Mouse (Mus musculus) spleen, postnatal 36 days (tissue): ENCODE results near the gene Ankrd37.

Source experiments
- DNase-seq, 2 experiments: peaks; one replicate each; pipeline ENCODE4 v3.0.0; 2022; ENCODE audit warnings: low spot score in 2 of 2, mixed read lengths in 1 of 2

Ankrd37 gene

DNA sequence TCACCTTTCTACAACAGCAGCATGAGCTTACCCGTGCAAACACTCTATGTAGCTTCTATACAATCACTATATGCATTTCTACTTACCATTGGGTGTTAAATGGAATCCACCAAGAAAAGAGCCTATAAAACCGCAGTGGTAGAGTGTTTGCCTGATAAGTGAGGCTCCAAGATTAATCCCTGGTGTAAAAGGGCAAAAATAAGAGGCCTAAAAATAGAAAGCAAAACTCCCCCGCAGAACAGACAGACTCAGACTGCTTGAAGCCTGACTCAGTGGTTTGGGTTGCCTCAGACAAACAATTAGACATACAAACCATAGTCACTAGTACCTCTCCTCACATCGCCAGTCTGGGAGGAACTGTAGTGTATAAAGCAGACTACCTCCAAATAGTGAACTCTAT, at the start of gene Ankrd37:
Gene Ankrd37, minus strand, starts transcription at position 112 of the 400 bp plus-strand sequence.
- no peak for DNase-seq

GRCm38 (mm10) chr8:46040260-46040659, 34.8 kb upstream of the Ankrd37 start:
- no peak for DNase-seq

DNA sequence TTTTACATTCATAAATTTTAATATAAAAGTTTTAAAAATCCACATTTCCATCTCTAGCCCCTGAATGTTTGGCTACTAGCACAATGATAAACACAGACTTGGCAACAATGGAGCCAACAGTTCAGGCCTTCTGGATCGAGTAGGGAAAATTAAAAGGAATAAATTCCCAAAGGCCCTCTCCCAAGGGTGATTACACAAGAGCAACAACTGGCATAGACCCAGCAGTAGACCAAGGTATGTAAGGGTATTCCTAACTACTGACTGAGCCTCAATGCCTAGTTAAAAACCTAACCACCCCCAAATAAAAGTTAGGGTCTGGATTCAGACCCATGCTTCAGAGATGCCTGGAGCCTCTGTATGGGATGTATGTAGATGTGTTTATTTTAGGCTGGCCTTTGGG, 34.2 kb upstream of the Ankrd37 start:
- no peak for DNase-seq

DNA sequence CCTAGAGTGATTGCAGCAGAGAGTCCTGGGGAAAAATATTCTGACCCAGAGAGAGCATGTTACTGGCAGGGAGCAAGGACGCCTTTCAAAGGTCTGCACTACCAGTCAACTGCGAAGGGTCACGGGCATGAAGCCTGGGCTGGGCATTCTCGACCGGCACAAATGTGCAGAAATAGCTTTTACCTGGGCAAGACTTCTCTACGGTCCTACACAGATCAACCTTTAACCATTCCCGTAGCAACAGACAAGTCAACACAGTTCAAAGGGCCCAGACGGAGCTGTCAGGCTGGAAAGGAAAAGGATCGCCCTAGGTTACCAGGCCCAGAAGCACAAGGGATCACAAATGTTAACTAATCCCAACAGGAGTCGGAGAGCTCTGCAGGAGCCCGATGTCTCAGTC, 30.7 kb upstream of the Ankrd37 start:
- DNase-seq: no peak

- DNase-seq: no peak
Observed at GRCm38 (mm10) chr8:46024392-46024791, 18.9 kb upstream of the Ankrd37 start.

DNA sequence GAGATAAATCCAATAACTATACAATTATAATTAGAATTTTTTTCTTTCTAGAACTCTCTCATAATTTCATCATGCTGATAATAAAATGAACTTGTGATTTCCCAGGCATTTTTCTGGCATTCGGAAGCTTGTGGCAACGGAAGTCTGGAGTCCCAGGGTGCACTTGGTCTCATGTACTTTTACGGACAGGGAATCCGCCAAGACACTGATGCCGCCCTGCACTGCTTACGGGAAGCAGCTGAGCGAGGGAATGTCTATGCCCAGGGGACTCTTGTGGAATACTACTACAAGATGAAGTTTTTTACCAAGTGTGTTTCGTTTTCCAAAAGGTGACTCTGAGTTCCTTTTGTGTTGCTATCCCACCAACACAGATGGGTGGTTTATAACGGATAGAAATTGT, 17.3 kb upstream of the Ankrd37 start:
- no peak for DNase-seq

GRCm38 (mm10) chr8:46022203-46022602, 16.7 kb upstream of the Ankrd37 start:
- no peak for DNase-seq

GRCm38 (mm10) chr8:46010746-46011680, 5.5 kb upstream of the Ankrd37 start:
- DNase-seq: no peak

DNA sequence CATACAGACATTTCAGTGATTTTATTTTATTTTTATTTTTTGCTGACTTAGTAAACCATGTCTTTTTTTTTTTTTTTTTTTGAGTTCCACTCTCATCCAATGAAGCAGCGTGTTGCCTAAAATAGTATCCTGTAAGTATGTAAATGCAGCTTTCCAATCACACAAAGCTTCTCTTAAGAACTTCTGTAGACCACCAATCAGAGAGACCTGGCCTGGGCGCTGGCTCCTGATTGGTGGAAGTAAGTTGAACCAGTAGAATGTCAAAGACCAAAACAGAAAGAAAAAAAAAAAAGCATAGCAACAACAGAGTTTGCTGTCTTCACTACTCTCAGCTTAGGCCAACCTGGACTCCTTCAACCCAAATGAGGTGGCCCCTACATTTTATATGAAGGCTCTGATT, 4.8 kb upstream of the Ankrd37 start:
- no peak for DNase-seq

DNA sequence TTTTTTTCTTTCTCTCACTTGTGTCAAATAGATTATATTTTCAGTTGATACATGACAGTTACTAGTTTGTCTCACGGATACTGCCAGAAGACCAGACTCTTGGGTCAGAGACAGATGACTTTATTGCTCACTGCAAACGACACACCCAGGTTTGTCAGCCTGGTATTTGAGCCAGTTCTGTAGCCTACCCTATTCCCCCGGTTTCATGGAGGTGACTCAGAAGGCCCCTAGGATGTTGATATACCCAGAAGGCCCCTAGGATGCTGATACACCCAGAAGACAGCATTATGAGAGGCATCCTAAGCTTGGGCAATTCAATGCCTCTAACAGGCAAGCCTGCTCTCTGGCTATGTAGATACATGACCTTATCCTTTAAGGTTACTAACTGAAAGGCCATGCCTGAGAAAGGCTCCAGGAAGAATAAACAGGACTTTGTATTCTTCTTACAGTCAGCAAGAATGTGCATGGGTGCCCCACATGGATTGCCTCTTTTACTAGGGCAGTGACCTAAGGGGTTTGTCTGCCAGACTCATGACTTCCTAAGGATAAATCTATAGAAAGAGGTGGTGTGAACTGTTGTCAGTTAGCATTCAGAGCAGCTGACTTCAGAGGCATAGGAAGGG, 1.7 kb upstream of the Ankrd37 start:
- no peak for DNase-seq

DNA sequence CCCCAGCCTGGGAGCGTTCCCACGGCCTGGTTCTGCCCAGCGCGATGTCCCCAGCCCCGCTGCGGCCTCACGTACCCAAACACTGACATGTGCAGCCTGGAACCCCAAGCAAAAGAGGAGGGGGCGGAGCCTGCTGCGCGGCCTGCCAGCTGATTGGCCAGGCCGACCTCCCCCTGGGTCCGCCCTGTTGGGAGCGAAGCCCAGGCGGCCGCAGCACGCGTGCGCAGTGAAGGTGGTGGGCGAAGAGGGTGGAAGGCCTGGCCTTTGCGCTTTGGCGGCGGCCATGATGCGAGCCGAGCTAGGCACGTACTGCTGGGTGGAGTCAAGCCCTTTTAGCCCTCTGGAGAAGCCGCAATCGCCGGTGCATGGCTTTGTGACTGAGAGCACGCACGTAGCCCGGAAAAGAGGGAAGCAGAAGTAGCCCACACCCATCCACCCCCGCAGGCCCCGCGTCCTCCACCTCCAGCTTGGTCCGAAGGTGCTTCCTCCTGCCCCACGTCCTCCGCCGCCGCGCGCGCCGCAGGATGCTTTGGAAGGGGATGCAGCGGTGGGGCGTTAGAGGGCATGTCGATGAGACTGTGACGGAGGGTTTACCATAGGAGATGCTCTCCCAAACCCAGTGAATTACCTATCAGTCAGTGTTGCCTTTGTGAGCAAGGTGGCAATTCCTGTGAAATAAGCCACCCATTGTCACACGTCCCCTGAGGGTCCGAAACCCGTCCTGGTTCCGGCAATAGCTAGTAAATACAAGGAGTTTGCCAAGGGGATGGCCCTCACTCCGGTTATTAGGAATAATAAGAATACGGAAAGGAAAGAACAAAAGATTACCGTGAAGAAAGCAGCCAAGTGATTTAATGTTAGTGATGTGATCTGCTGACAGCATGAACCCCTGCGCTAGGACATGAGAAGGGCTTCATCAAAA, 5.5 kb downstream of the Ankrd37 start:
- DNase-seq: peak; percentile 99

DNA sequence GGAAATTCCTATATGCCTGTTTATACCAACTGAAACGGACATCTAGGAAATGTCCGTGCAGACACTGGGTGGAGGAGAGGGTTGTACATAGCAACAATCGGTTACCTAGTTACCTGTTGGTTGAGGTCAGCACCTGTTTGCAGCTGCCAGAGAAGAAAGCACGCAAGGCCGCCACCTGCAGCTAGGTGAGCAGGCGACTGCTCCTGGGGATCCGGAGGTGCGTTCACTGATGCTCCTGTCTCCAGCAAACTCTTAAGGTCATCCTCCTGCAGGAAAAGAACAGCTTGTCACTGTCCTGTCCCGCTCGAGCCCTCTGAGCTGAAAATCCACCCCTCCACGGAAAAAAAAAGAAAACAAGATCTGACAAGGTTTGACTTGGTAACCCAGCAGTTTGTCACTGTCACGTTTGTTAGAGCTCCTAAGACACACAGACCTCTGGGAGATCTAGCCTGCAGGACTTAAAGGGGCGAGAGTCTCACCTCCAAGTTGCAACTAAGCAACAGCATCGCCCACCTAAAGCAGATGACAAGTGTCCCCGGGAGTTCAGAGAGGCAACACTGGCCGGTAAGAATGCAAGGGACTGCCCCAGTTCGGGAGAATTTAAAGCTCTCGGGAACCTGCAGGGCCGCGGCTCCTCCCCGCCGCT, 6.2 kb downstream of the Ankrd37 start, which contains the start of gene Lrp2bp:
Gene Lrp2bp, plus strand, starts transcription at position 166 of the 646 bp plus-strand sequence.
- DNase-seq: peak; percentile 4 to 11

GRCm38 (mm10) chr8:45998228-45998627, 7.3 kb downstream of the Ankrd37 start:
- DNase-seq: no peak

- no peak for DNase-seq
Observed at GRCm38 (mm10) chr8:45995576-45995975, 9.9 kb downstream of the Ankrd37 start.

GRCm38 (mm10) chr8:45994111-45994510, 11.4 kb downstream of the Ankrd37 start:
- DNase-seq: no peak

DNA sequence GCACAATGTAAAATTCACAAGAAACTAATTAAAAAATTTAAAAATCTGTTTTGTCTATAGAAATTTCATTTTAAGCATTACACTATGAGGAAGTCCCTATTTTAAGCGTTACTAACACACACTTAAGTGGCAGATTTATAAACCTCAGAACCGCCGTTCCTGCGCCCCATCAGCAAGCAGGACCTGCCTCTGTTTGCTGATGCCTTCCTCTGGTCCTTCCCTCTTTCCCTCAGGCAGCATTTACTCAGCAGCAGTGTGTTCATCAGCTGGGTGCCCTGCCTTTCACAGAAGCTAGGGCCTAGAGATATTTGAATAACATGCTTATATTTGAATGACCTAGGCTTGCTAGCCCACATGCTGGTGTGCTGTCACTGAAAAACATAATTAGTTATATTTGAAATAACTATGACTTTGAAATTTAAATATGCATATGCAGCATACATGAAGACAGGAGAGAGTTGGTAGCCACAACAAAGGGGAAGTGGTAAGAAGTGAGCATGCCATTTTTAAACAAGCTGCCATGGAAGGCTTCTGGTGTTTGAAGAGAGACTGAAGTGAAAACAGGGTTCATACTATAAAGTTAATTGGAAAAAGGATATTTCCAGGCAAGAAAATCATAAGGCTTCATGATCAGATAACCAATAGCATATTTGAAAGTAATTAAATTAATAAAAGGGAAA, 14.7 kb downstream of the Ankrd37 start:
- no peak for DNase-seq

- no peak for DNase-seq
Observed at GRCm38 (mm10) chr8:45988189-45988588, 17.3 kb downstream of the Ankrd37 start.

DNA sequence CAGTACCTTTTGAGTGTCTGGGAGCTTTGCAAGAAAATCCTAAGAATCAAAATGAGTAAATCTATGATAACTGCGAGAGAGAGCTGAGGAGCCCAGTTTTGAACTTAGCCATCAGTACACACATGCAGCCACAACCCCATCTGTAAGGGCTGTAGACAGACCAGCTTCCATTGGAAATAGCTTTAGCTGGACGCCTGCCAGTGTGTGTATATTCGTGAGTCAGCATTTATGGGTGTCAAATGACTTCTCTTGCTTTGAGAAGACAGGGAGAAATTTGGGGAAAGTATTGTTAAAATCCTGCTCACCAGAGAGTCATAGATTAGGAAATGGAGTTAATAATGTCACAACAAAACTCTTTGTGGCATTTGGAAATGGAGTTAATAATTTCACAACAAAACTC, 18.8 kb downstream of the Ankrd37 start:
- no peak for DNase-seq

DNA sequence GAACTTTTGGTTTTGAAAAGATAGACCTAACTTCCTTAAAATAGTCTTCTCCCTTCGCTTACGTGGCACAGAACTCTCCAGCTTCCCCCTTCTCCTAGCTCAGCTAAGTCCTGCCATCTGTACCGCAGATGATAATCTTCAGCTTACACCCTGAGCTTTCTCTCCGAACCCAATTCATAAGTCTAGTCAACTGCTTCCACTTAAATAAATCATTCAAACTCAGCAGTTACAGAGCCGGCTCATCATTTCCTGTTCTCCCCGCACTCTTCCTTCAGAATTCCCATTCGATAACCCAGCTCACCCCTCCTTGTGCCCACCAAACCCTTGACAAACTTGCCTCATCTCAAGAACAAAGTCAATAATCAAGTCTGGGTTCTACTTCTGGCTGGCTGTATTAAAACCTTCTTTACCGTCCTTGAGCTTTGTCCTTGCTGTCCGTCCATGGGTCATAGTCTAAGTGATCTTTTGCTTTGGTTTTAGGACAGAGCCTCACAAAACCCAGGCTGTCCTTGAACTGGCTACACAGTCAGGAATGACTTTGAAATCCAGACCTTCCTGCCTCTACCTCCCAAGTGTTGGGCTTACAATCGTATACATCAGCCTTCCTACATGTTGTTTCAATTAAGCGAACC, 29.6 kb downstream of the Ankrd37 start:
- DNase-seq: no peak

DNA sequence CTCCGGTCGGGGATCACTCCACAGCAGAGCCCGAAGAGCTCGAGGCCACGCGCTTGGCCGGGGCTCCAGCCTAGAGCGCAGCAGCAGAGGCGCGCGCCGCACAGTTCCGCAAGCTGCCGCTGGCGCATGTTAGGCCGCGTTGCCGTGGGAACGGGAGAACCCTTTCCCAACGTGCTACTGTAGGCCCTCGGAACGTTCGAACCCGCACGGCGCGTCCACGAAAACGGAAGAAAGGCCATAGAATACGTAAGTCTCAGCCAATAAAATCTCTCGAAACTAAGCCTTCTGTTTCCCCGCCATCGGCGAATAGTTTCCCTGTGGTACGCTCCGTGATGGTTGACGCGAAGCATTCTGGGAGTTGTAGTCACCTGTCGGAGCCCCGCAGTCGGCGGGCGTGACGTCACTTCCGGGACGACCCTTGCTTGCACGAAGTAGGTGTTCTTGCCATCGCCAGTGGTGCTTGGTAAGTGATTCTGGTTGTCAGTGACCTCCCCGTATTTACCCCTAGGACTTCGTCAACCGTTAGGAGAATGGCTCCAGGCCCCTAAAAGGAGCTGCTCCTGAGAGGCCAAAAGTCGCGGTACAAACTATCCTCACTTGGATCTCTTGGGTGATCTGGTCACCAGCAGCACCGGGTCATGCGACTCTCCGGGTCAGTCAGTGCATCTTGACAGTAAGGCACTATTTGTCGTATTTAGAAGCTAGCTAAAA, 30.2 kb downstream of the Ankrd37 start, which contains the start of the genes 1700029J07Rik and Ufsp2:
Gene 1700029J07Rik, minus strand, starts transcription at position 127 of the 711 bp plus-strand sequence.
Gene Ufsp2, plus strand, starts transcription at position 403 of the 711 bp plus-strand sequence.
- peak; percentile 95 to 96 for DNase-seq
